ENCODE assay signal across 7 mouse cellular contexts in the genomic region with DNA sequence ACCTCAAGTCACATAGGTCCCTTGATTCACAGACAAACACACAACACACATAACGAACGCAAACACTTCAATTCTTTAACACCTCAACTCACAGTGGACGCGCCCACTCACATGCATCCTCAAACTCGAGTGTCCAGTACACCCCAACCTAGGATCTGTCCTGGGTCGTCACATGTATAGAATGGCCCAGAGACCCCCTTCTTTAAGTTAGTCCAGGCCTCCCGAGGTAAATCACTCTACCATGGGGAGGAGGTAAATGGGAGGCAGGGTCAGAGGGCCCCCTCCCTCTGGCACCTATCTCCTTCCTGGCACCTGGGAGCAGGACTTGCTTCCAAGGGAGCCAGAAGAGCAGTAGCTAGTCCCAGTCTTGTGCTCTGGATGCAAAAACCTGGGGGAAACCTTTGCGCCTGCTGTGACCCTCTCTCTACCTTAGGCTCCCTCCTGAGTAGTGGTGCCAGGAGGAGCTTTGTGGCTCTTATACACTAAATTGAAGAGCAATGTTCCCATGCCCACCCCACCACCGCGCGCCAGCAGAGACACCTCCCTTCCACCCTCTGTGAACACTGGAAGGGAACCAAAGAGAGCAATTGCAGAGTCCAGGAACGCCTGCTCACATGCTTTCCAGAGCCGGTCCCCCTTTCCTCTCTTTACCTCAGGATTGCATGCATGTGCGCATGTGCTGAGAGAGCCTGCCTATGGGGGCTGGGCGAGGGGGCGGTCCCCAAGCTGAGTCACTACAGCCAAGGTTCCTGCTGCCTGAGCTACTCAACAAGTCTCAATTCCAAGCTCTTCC. TPM values are rescaled to one million over a fixed set of nuclear protein-coding genes. Genes with fewer than 3 reads are reported as not detected.
DNase-seq lines count a peak whose midpoint lies in the region; ATAC-seq and TF ChIP-seq lines count a peak whose summit lies in the region.

No protein-coding gene starts in this region.

- ATAC-seq in G1E (ENCODE audit: extremely low read depth, insufficient number of reproducible peaks, low FRiP score, poor library complexity, severe bottlenecking), result no peak
- peak; percentile 36; the same call in 1 of the 2 replicates for ATAC-seq in forebrain, embryonic 12.5 days (ENCODE audit: low FRiP score)
- ATAC-seq in hindbrain, embryonic 11.5 days (ENCODE audit: low FRiP score), result no peak

- H3K27me3 ChIP-seq in G1E (ENCODE audit: insufficient read depth, low read length), result peaks cover 65% of the 10 kb centered on the region
- peaks cover 89% of the 10 kb centered on the region for H3K27me3 ChIP-seq in forebrain, embryonic 12.5 days
- peaks cover 78% of the 10 kb centered on the region for H3K27me3 ChIP-seq in hindbrain, embryonic 11.5 days (ENCODE audit: control insufficient read depth, insufficient read depth, low read length)

- TF ChIP-seq CTCF in G1E (IDR thresholded peaks at IDR 0.05; ENCODE audit: low read depth, low read length), result no peak

- DNase-seq in G1E (ENCODE audit: low spot score), result peak; percentile 14
- DNase-seq in adrenal gland, postnatal 10 days, result peak; percentile 90
- peak; percentile 68 for DNase-seq in hindbrain, embryonic 11.5 days (ENCODE audit: low spot score)
- DNase-seq in layer of hippocampus, postnatal 36 days, result peak; percentile 89 to 90
- peak; percentile 63 for DNase-seq in lung, postnatal 14 days
- DNase-seq in spleen, postnatal 4 days (ENCODE audit: low spot score in 2 of 2), result peak; percentile 34 to 70

- H3K4me1 ChIP-seq in G1E (ENCODE audit: insufficient read depth, low read depth, low read length), result peaks cover 82% of the 10 kb centered on the region
- peaks cover 67% of the 10 kb centered on the region for H3K4me1 ChIP-seq in forebrain, embryonic 12.5 days
- peaks cover 20% of the 10 kb centered on the region for H3K4me1 ChIP-seq in hindbrain, embryonic 11.5 days (replicated peaks; ENCODE audit: control insufficient read depth, insufficient read depth, low read length)

- peaks cover 4% of the 10 kb centered on the region for H3K36me3 ChIP-seq in G1E (replicated peaks)
- no peaks in the 10 kb centered on the region for H3K36me3 ChIP-seq in forebrain, embryonic 12.5 days (replicated peaks)
- H3K36me3 ChIP-seq in hindbrain, embryonic 11.5 days (ENCODE audit: control insufficient read depth, insufficient read depth, low read length), result no peaks in the 10 kb centered on the region

- WGBS in forebrain, embryonic 12.5 days, result 12% methylated on average over 16 of the region's 16 CpGs
- 12% methylated on average over 16 of the region's 16 CpGs for WGBS in hindbrain, embryonic 11.5 days

- H3K9ac ChIP-seq in forebrain, embryonic 12.5 days, result no peak overlapping the region
- H3K9ac ChIP-seq in hindbrain, embryonic 11.5 days (ENCODE audit: low read depth, low read length), result no peak overlapping the region

- peak overlapping the region; percentile 47; the same call in 1 of the 2 replicates for H3K27ac ChIP-seq in forebrain, embryonic 12.5 days
- H3K27ac ChIP-seq in hindbrain, embryonic 11.5 days (ENCODE audit: low read depth, low read length), result peak overlapping the region; percentile 17; the same call in 1 of the 2 replicates

- H3K4me2 ChIP-seq in forebrain, embryonic 12.5 days, result peak overlapping the region; percentile 64
- no peak overlapping the region for H3K4me2 ChIP-seq in hindbrain, embryonic 11.5 days (replicated peaks; ENCODE audit: low read depth, low read length)

- no peak overlapping the region for H3K4me3 ChIP-seq in G1E (ENCODE audit: low read depth, low read length)
- peak overlapping the region; percentile 0; the same call in 1 of the 2 replicates for H3K4me3 ChIP-seq in forebrain, embryonic 12.5 days (replicated peaks)
- H3K4me3 ChIP-seq in hindbrain, embryonic 11.5 days (ENCODE audit: low read depth, low read length), result no peak overlapping the region

- peaks cover 11% of the 10 kb centered on the region for H3K9me3 ChIP-seq in G1E (replicated peaks)
- H3K9me3 ChIP-seq in forebrain, embryonic 12.5 days, result no peaks in the 10 kb centered on the region
- H3K9me3 ChIP-seq in hindbrain, embryonic 11.5 days (ENCODE audit: control insufficient read depth, low read length), result no peaks in the 10 kb centered on the region

RNA-seq across cellular contexts. Expression of a gene that starts 8.2 kb away (rescaled TPM):
- total RNA-seq in G1E (2014; fragmentation: Nextera tagmentation), result 1.6 TPM in 1 of 2 replicates, not detected in the other
- total RNA-seq in G1E (2017), result 0.23 and 1.1 TPM in 2 replicates
- 0.41 and 0.74 TPM in 2 replicates for polyA plus RNA-seq in G1E (2012)
- 10 to 100 TPM in 1 of 2 experiments, 1 to 10 TPM in 1; 8.2 to 11.9 TPM for total RNA-seq in adrenal gland, postnatal 10 days (2021)
- polyA plus RNA-seq in forebrain, embryonic 12.5 days (2016; fragmentation: Nextera tagmentation; extraction: Ambion mirVana), result 23.1 and 25.4 TPM in 2 replicates
- polyA plus RNA-seq in hindbrain, embryonic 11.5 days (2014; fragmentation: Nextera tagmentation; extraction: Ambion mirVana), result 10.0 and 11.9 TPM in 2 replicates
- 100 to 1,000 TPM; 731 to 733 TPM for total RNA-seq in layer of hippocampus, postnatal 36 days (2021)

RNA-seq across cellular contexts. Expression of a gene that starts 9.2 kb away (rescaled TPM):
- total RNA-seq in G1E (2014; fragmentation: Nextera tagmentation), result 2.0 and 2.2 TPM in 2 replicates
- total RNA-seq in G1E (2017), result 2.5 and 3.8 TPM in 2 replicates
- 15.2 and 16.5 TPM in 2 replicates for polyA plus RNA-seq in G1E (2012)
- total RNA-seq in adrenal gland, postnatal 10 days (2021), result 10 to 100 TPM in 1 of 2 experiments, 1 to 10 TPM in 1; 8.9 to 10.5 TPM
- polyA plus RNA-seq in forebrain, embryonic 12.5 days (2016; fragmentation: Nextera tagmentation; extraction: Ambion mirVana), result 23.5 and 24.5 TPM in 2 replicates
- 26.3 and 27.1 TPM in 2 replicates for polyA plus RNA-seq in hindbrain, embryonic 11.5 days (2014; fragmentation: Nextera tagmentation; extraction: Ambion mirVana)
- total RNA-seq in layer of hippocampus, postnatal 36 days (2021), result 10 to 100 TPM; 28.3 to 33.6 TPM

RNA-seq across cellular contexts. Expression of a gene that starts 14.7 kb away (rescaled TPM):
- 11.3 and 12.6 TPM in 2 replicates for total RNA-seq in G1E (2014; fragmentation: Nextera tagmentation)
- total RNA-seq in G1E (2017), result 9.7 and 12.5 TPM in 2 replicates
- 40.4 and 40.8 TPM in 2 replicates for polyA plus RNA-seq in G1E (2012)
- 10 to 100 TPM; 20.8 to 24.2 TPM for total RNA-seq in adrenal gland, postnatal 10 days (2021)
- polyA plus RNA-seq in forebrain, embryonic 12.5 days (2016; fragmentation: Nextera tagmentation; extraction: Ambion mirVana), result 2.5 and 2.9 TPM in 2 replicates
- 2.7 and 4.6 TPM in 2 replicates for polyA plus RNA-seq in hindbrain, embryonic 11.5 days (2014; fragmentation: Nextera tagmentation; extraction: Ambion mirVana)
- total RNA-seq in layer of hippocampus, postnatal 36 days (2021), result 1 to 10 TPM; 1.9 to 3.2 TPM

RNA-seq across cellular contexts. Expression of a gene that starts 19.7 kb away (rescaled TPM):
- total RNA-seq in G1E (2014; fragmentation: Nextera tagmentation), result 39.2 and 73.6 TPM in 2 replicates
- total RNA-seq in G1E (2017), result 142 and 148 TPM in 2 replicates
- 124 and 147 TPM in 2 replicates for polyA plus RNA-seq in G1E (2012)
- total RNA-seq in adrenal gland, postnatal 10 days (2021), result 10 to 100 TPM; 78.9 to 90.4 TPM
- 226 TPM in 2 replicates for polyA plus RNA-seq in forebrain, embryonic 12.5 days (2016; fragmentation: Nextera tagmentation; extraction: Ambion mirVana)
- 252 and 260 TPM in 2 replicates for polyA plus RNA-seq in hindbrain, embryonic 11.5 days (2014; fragmentation: Nextera tagmentation; extraction: Ambion mirVana)
- total RNA-seq in layer of hippocampus, postnatal 36 days (2021), result 100 to 1,000 TPM; 164 to 167 TPM

RNA-seq across cellular contexts. Expression of a gene that starts 22.1 kb away (rescaled TPM):
- not detected in 2 replicates for total RNA-seq in G1E (2014; fragmentation: Nextera tagmentation)
- not detected in 2 replicates for total RNA-seq in G1E (2017)
- 0.08 and 0.20 TPM in 2 replicates for polyA plus RNA-seq in G1E (2012)
- 1 to 10 TPM; 4.6 to 7.4 TPM for total RNA-seq in adrenal gland, postnatal 10 days (2021)
- polyA plus RNA-seq in forebrain, embryonic 12.5 days (2016; fragmentation: Nextera tagmentation; extraction: Ambion mirVana), result 8.8 and 9.3 TPM in 2 replicates
- 4.4 and 6.9 TPM in 2 replicates for polyA plus RNA-seq in hindbrain, embryonic 11.5 days (2014; fragmentation: Nextera tagmentation; extraction: Ambion mirVana)
- 10 to 100 TPM; 28.2 to 30.3 TPM for total RNA-seq in layer of hippocampus, postnatal 36 days (2021)

Comparison
In these comparisons a context has a peak if more than half of its experiments do, and no peak if none do; other contexts are left out.
1. DNase-seq: peak in every context shown above with its lines; median percentile 90 in adrenal gland, postnatal 10 days; 90 in layer of hippocampus, postnatal 36 days; 68 in hindbrain, embryonic 11.5 days; 63 in lung, postnatal 14 days; 52 in spleen, postnatal 4 days; 14 in G1E.
2. RNA of a gene that starts 8.2 kb away (total RNA-seq): 731 to 733 TPM in layer of hippocampus, postnatal 36 days; 8.2 to 11.9 TPM in adrenal gland, postnatal 10 days and 0.23 to 1.6 TPM in G1E; every median in the first group is over 10 times any median in the second.